In the genomic region with DNA sequence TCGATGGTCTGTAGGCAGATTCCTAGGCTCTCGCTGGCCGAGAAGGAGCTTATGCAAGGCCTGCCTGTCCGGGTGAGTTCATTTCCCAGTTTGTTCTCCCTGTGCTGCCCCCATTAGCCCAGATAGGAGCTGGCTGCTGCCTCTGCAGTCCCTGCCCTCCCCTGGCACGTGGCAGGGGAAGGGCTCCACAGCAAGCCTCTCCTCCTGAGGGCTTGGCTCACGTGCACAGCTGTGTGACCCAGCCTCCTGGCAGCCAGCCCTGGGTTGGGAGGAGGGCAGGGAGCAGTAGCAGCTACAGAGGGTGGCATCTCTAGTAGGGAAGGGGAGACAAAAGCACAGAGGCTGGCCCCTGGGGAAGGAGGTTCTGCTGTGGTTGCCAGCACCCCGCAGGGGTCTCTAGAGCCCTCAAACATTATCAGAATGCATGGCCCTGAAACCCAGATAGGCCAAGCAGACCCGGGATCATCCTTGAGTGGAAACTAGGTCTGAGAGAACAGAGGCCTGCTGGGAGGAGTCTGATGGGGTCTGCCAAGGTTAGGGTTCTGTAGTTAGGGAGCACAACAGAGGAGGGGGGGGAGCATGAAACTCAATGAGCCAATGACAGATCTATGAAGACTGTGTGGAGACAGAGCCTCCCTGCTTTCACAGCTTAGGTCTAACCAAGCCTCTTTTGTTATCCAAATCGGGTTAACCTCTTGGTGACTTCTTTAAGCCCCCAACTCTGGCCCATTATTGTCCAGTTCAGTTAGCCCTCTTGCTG, we compare ENCODE assay signal across 8 mouse cellular contexts. TPM values are rescaled to one million over a fixed set of nuclear protein-coding genes. Genes with fewer than 3 reads are reported as not detected.
DNase-seq lines count a peak whose midpoint lies in the region; ATAC-seq and TF ChIP-seq lines count a peak whose summit lies in the region.

No protein-coding gene starts in this region.

- H3K9ac ChIP-seq in hindbrain, embryonic 15.5 days, result no peak overlapping the region
- H3K9ac ChIP-seq in midbrain, embryonic 15.5 days, result no peak overlapping the region
- H3K9ac ChIP-seq in stomach, postnatal 0 days (ENCODE audit: low read length), result no peak overlapping the region

- no peak overlapping the region for H3K4me3 ChIP-seq in hindbrain, embryonic 15.5 days
- H3K4me3 ChIP-seq in midbrain, embryonic 15.5 days, result no peak overlapping the region
- H3K4me3 ChIP-seq in stomach, postnatal 0 days (ENCODE audit: low read depth, low read length), result no peak overlapping the region

- peak; percentile 72 for DNase-seq in ZHBTc4 (ENCODE audit: low read depth, low spot score)
- peak; percentile 79 to 88 for DNase-seq in cerebellum, postnatal 14 days
- DNase-seq in gastrocnemius, postnatal 10 days, result peak; percentile 95
- peak; percentile 80 to 83 for DNase-seq in left cerebral cortex, adult 18-20 months (ENCODE audit: low spot score in 2 of 2)
- peak; percentile 95 for DNase-seq in stomach, postnatal 0 days (ENCODE audit: low spot score)
- DNase-seq in thymus, postnatal 0 days (ENCODE audit: low spot score), result no peak

- no peaks in the 10 kb centered on the region for H3K9me3 ChIP-seq in hindbrain, embryonic 15.5 days
- H3K9me3 ChIP-seq in midbrain, embryonic 15.5 days, result no peaks in the 10 kb centered on the region
- H3K9me3 ChIP-seq in stomach, postnatal 0 days (ENCODE audit: control insufficient read depth, low read length), result no peaks in the 10 kb centered on the region

- WGBS in hindbrain, embryonic 15.5 days, result 57% methylated on average over 9 of the region's 9 CpGs
- WGBS in midbrain, embryonic 15.5 days, result 59% methylated on average over 9 of the region's 9 CpGs
- WGBS in stomach, postnatal 0 days, result 46% methylated on average over 9 of the region's 9 CpGs

- no peak for TF ChIP-seq EP300 in stomach, postnatal 0 days (optimal IDR thresholded peaks at IDR 0.05)

- peak; percentile 55 for ATAC-seq in hindbrain, embryonic 15.5 days (ENCODE audit: low FRiP score, low read depth)
- peak; percentile 68; the same call in 1 of the 2 replicates for ATAC-seq in midbrain, embryonic 15.5 days (replicated peaks)
- peak; percentile 76 for ATAC-seq in stomach, postnatal 0 days (ENCODE audit: low FRiP score, low TSS enrichment)

- H3K4me2 ChIP-seq in hindbrain, embryonic 15.5 days, result no peak overlapping the region
- H3K4me2 ChIP-seq in midbrain, embryonic 15.5 days, result no peak overlapping the region
- H3K4me2 ChIP-seq in stomach, postnatal 0 days (replicated peaks; ENCODE audit: low read depth), result 0 out of 2 replicates have a peak overlapping the region, but pooled peaks have one; percentile 14

- TF ChIP-seq CTCF in stomach, postnatal 0 days (IDR thresholded peaks at IDR 0.05; ENCODE audit: low read depth), result peak; percentile 38

- no peaks in the 10 kb centered on the region for H3K27me3 ChIP-seq in hindbrain, embryonic 15.5 days
- no peaks in the 10 kb centered on the region for H3K27me3 ChIP-seq in midbrain, embryonic 15.5 days (replicated peaks)
- H3K27me3 ChIP-seq in stomach, postnatal 0 days (ENCODE audit: control insufficient read depth, insufficient read depth, low read length), result no peaks in the 10 kb centered on the region

- peak overlapping the region; percentile 83 for H3K27ac ChIP-seq in hindbrain, embryonic 15.5 days (replicated peaks)
- H3K27ac ChIP-seq in midbrain, embryonic 15.5 days, result peak overlapping the region; percentile 75
- H3K27ac ChIP-seq in stomach, postnatal 0 days (replicated peaks), result peak overlapping the region; percentile 93

- H3K4me1 ChIP-seq in hindbrain, embryonic 15.5 days (replicated peaks), result peaks cover 58% of the 10 kb centered on the region
- H3K4me1 ChIP-seq in midbrain, embryonic 15.5 days, result peaks cover 50% of the 10 kb centered on the region
- peaks cover 29% of the 10 kb centered on the region for H3K4me1 ChIP-seq in stomach, postnatal 0 days (replicated peaks; ENCODE audit: control insufficient read depth, insufficient read depth)

- H3K36me3 ChIP-seq in hindbrain, embryonic 15.5 days, result peaks cover 57% of the 10 kb centered on the region
- H3K36me3 ChIP-seq in midbrain, embryonic 15.5 days (replicated peaks), result peaks cover 30% of the 10 kb centered on the region
- H3K36me3 ChIP-seq in stomach, postnatal 0 days (ENCODE audit: control insufficient read depth, insufficient read depth, low read length), result peaks cover 29% of the 10 kb centered on the region

RNA-seq across cellular contexts. Expression of gene Cry2, which starts 10.0 kb away (rescaled TPM):
- total RNA-seq in gastrocnemius, postnatal 10 days (2021), result 10 to 100 TPM; 35.7 to 42.7 TPM
- 41.1 and 47.9 TPM in 2 replicates for polyA plus RNA-seq in hindbrain, embryonic 15.5 days (2015; fragmentation: Nextera tagmentation; extraction: Ambion mirVana)
- total RNA-seq in left cerebral cortex, adult 18-20 months (2021), result 100 to 1,000 TPM; 124 to 136 TPM
- 47.5 and 49.0 TPM in 2 replicates for polyA plus RNA-seq in midbrain, embryonic 15.5 days (2015; fragmentation: Nextera tagmentation; extraction: Ambion mirVana)
- polyA plus RNA-seq in stomach, postnatal 0 days (2015; fragmentation: Nextera tagmentation; extraction: Ambion mirVana), result 14.8 and 17.3 TPM in 2 replicates
- polyA plus RNA-seq in thymus, postnatal 0 days (2015; fragmentation: Nextera tagmentation; extraction: Ambion mirVana), result 10.9 and 13.0 TPM in 2 replicates

RNA-seq across cellular contexts. Expression of gene Mapk8ip1, which starts 22.8 kb away (rescaled TPM):
- total RNA-seq in gastrocnemius, postnatal 10 days (2021), result 10 to 100 TPM; 24.1 to 27.2 TPM
- 162 and 178 TPM in 2 replicates for polyA plus RNA-seq in hindbrain, embryonic 15.5 days (2015; fragmentation: Nextera tagmentation; extraction: Ambion mirVana)
- 100 to 1,000 TPM; 345 to 351 TPM for total RNA-seq in left cerebral cortex, adult 18-20 months (2021)
- 155 and 165 TPM in 2 replicates for polyA plus RNA-seq in midbrain, embryonic 15.5 days (2015; fragmentation: Nextera tagmentation; extraction: Ambion mirVana)
- polyA plus RNA-seq in stomach, postnatal 0 days (2015; fragmentation: Nextera tagmentation; extraction: Ambion mirVana), result 10.3 and 12.5 TPM in 2 replicates
- 6.2 and 6.3 TPM in 2 replicates for polyA plus RNA-seq in thymus, postnatal 0 days (2015; fragmentation: Nextera tagmentation; extraction: Ambion mirVana)

RNA-seq across cellular contexts. Expression of gene Slc35c1, which starts 36.5 kb away (rescaled TPM):
- 1 to 10 TPM; 5.9 to 6.7 TPM for total RNA-seq in gastrocnemius, postnatal 10 days (2021)
- 15.4 and 20.1 TPM in 2 replicates for polyA plus RNA-seq in hindbrain, embryonic 15.5 days (2015; fragmentation: Nextera tagmentation; extraction: Ambion mirVana)
- total RNA-seq in left cerebral cortex, adult 18-20 months (2021), result 10 to 100 TPM; 15.9 to 18.0 TPM
- polyA plus RNA-seq in midbrain, embryonic 15.5 days (2015; fragmentation: Nextera tagmentation; extraction: Ambion mirVana), result 14.4 and 17.4 TPM in 2 replicates
- 35.8 and 41.7 TPM in 2 replicates for polyA plus RNA-seq in stomach, postnatal 0 days (2015; fragmentation: Nextera tagmentation; extraction: Ambion mirVana)
- 24.3 and 29.7 TPM in 2 replicates for polyA plus RNA-seq in thymus, postnatal 0 days (2015; fragmentation: Nextera tagmentation; extraction: Ambion mirVana)

RNA-seq across cellular contexts. Expression of gene 1700029I15Rik, which starts 41.5 kb away (rescaled TPM):
- total RNA-seq in gastrocnemius, postnatal 10 days (2021), result 1 to 10 TPM in 1 of 2 experiments, under 1 TPM in 1; 0.80 to 1.9 TPM
- polyA plus RNA-seq in hindbrain, embryonic 15.5 days (2015; fragmentation: Nextera tagmentation; extraction: Ambion mirVana), result 7.8 and 8.8 TPM in 2 replicates
- 1 to 10 TPM; 3.8 to 5.9 TPM for total RNA-seq in left cerebral cortex, adult 18-20 months (2021)
- 7.6 and 8.4 TPM in 2 replicates for polyA plus RNA-seq in midbrain, embryonic 15.5 days (2015; fragmentation: Nextera tagmentation; extraction: Ambion mirVana)
- 1.7 and 2.3 TPM in 2 replicates for polyA plus RNA-seq in stomach, postnatal 0 days (2015; fragmentation: Nextera tagmentation; extraction: Ambion mirVana)
- polyA plus RNA-seq in thymus, postnatal 0 days (2015; fragmentation: Nextera tagmentation; extraction: Ambion mirVana), result 2.0 and 2.1 TPM in 2 replicates

RNA-seq across cellular contexts. Expression of gene Large2, which starts 49.2 kb away (rescaled TPM):
- total RNA-seq in gastrocnemius, postnatal 10 days (2021), result under 1 TPM; 0.40 to 0.70 TPM
- 1.5 TPM in 2 replicates for polyA plus RNA-seq in hindbrain, embryonic 15.5 days (2015; fragmentation: Nextera tagmentation; extraction: Ambion mirVana)
- 1 to 10 TPM in 1 of 2 experiments, not detected in 1; 1.0 TPM for total RNA-seq in left cerebral cortex, adult 18-20 months (2021)
- polyA plus RNA-seq in midbrain, embryonic 15.5 days (2015; fragmentation: Nextera tagmentation; extraction: Ambion mirVana), result 1.5 and 1.9 TPM in 2 replicates
- 8.7 and 9.4 TPM in 2 replicates for polyA plus RNA-seq in stomach, postnatal 0 days (2015; fragmentation: Nextera tagmentation; extraction: Ambion mirVana)
- polyA plus RNA-seq in thymus, postnatal 0 days (2015; fragmentation: Nextera tagmentation; extraction: Ambion mirVana), result 3.4 and 4.0 TPM in 2 replicates

Comparison
In these comparisons a context has a peak if more than half of its experiments do, and no peak if none do; other contexts are left out.
1. RNA of gene Mapk8ip1, which starts 22.8 kb away (polyA plus RNA-seq): 162 to 178 TPM in hindbrain, embryonic 15.5 days and 155 to 165 TPM in midbrain, embryonic 15.5 days; 10.3 to 12.5 TPM in stomach, postnatal 0 days and 6.2 to 6.3 TPM in thymus, postnatal 0 days; every median in the first group is over 10 times any median in the second.
2. Peak in every context shown above with its lines, with median percentiles within 50 percentile points of each other: ATAC-seq and H3K27ac ChIP-seq.